Mouse (Mus musculus) lung, embryonic 14.5 days (tissue): ENCODE measurements around the gene Carns1. TPM values are rescaled to one million over a fixed set of nuclear protein-coding genes. Genes with fewer than 3 reads are reported as not detected.
A peak's percentile ranks its signal among the peaks of the same experiment; 100 is the strongest.

ENCODE experiments used
- ATAC-seq: fragments of 200-750 bp; cut with Nextera tagmentation; 2 replicates; pipeline ENCODE4 v1.8.0; 2017; ENCODE audit warnings: mild to moderate bottlenecking, moderate TSS enrichment, moderate library complexity; ENCODE audit not compliant: insufficient read depth
- DNase-seq: peaks from one replicate; pipeline ENCODE4 v3.0.0-alpha.2; 2015
- H3K27ac ChIP-seq: fragments of 300-500 bp; sonication (generic); 2 replicates; pipeline ENCODE4 v1.5.1; 2014; ENCODE audit warnings: low read depth, mild to moderate bottlenecking, moderate library complexity
- H3K27me3 ChIP-seq: fragments of 300-500 bp; sonication (generic); 2 replicates; pipeline ENCODE4 v1.6.1; 2014; ENCODE audit warnings: low read length, control low read depth; ENCODE audit not compliant: insufficient read depth
- H3K36me3 ChIP-seq: fragments of 300-500 bp; sonication (generic); 2 replicates; pipeline ENCODE4 v1.6.1; 2014; ENCODE audit warnings: control low read depth; ENCODE audit not compliant: insufficient read depth
- H3K4me1 ChIP-seq: fragments of 300-500 bp; sonication (generic); 2 replicates; pipeline ENCODE4 v1.6.1; 2014; ENCODE audit warnings: antibody characterized with exemption, control low read depth; ENCODE audit not compliant: insufficient read depth
- H3K4me2 ChIP-seq: fragments of 300-500 bp; sonication (generic); 2 replicates; pipeline ENCODE4 v1.6.1; 2014; ENCODE audit warnings: mild to moderate bottlenecking
- H3K4me3 ChIP-seq: fragments of 300-500 bp; sonication (generic); 2 replicates; pipeline ENCODE4 v1.5.1; 2014; ENCODE audit warnings: low read depth, low read length
- H3K9ac ChIP-seq: fragments of 300-500 bp; sonication (generic); 2 replicates; pipeline ENCODE4 v1.6.1; 2014
- H3K9me3 ChIP-seq: fragments of 300-500 bp; sonication (generic); 2 replicates; pipeline ENCODE4 v1.6.1; 2016; ENCODE audit warnings: low read depth, low read length, control low read depth
- CTCF ChIP-seq: IDR thresholded peaks from 2 replicates; pipeline ENCODE4 v1.5.1; 2016; ENCODE audit warnings: antibody characterized with exemption, low read depth
- WGBS: fragments of 180-500 bp; shearing (Covaris S2); extraction: QIAGEN DNeasy Blood & Tissue Kit; methylation state at CpG from one replicate; pipeline ENCODE4 v1.1.7; 2014; 5-methylcytosine and 5-hydroxymethylcytosine counted together
- polyA plus RNA-seq: library from polyadenylated mRNA; unstranded; fragments of >200 nt; fragmentation: Nextera tagmentation; extraction: Ambion mirVana; gene quantifications from 2 replicates; pipeline ENCODE4 v1.2.1, GENCODE M21; 2014

Carns1 gene
- polyA plus RNA-seq, 1 experiment from 2014 or later, result 2.5 TPM

- Histone ChIP-seq H3K36me3 (peaks cover 27% of the 10 kb centered on the region), H3K27ac (no peak overlapping the region), H3K9me3 (no peaks in the 10 kb centered on the region), H3K9ac (no peak overlapping the region), H3K4me2 (no peak overlapping the region), H3K4me3 (no peak overlapping the region), H3K27me3 (no peaks in the 10 kb centered on the region), H3K4me1 (peaks cover 5% of the 10 kb centered on the region)
- no peak for DNase-seq
- 85% methylated on average over 22 of the region's 22 CpGs for WGBS
- no peak for ATAC-seq
- TF ChIP-seq CTCF, result no peak
These were observed 24.5 kb downstream of the Carns1 start for GRCm38 (mm10) chr19:4150567-4151487.

DNA sequence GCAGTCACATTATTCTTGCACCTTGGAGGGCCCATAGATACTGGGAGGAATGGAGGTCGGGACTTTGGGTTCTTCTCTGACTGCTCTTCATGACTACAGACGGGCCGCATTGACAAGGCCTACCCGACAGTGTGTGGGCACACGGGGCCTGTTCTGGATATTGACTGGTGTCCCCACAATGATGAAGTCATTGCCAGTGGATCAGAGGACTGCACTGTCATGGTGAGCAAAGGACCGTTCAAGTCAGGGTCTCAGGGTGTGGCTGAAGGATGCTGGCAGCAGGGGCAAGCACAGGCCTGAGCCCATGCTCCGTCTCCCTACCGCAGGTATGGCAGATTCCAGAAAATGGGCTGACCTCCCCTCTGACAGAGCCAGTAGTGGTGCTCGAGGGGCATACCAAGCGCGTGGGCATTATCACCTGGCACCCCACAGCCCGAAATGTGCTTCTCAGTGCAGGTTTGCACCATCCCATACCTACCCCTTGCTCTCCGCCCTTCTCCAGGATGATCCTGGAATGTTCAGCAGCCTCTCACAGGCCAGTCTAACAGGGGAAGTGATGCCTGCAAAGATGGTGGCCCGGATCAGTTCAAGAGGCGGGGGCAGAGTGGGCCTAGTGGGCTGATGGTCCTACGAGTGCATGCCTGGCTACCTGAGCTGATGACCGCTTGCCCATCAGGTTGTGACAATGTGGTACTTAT lies 25.4 kb downstream of the Carns1 start:
- Histone ChIP-seq H3K4me2 (peak overlapping the region; percentile 87; the same call in 1 of the 2 replicates), H3K9ac (no peak overlapping the region), H3K9me3 (no peaks in the 10 kb centered on the region), H3K27ac (no peak overlapping the region), H3K4me3 (peak overlapping the region; percentile 89; the same call in 1 of the 2 replicates), H3K36me3 (peaks cover 27% of the 10 kb centered on the region), H3K4me1 (peaks cover 5% of the 10 kb centered on the region), H3K27me3 (no peaks in the 10 kb centered on the region)
- WGBS, result 90% methylated on average over 17 of the region's 17 CpGs
- no peak for TF ChIP-seq CTCF
- no peak for ATAC-seq
- DNase-seq, result no peak

- no peak for ATAC-seq
- H3K4me3 ChIP-seq, result peak overlapping the region; percentile 89
- H3K9me3 ChIP-seq, result no peaks in the 10 kb centered on the region
- H3K4me2 ChIP-seq, result peak overlapping the region; percentile 87
- H3K27ac ChIP-seq, result no peak overlapping the region
- 81% methylated on average over 11 of the region's 11 CpGs for WGBS
- H3K9ac ChIP-seq, result peak overlapping the region; percentile 85
- no peak for DNase-seq
- H3K27me3 ChIP-seq, result no peaks in the 10 kb centered on the region
- peaks cover 5% of the 10 kb centered on the region for H3K4me1 ChIP-seq
- peaks cover 27% of the 10 kb centered on the region for H3K36me3 ChIP-seq
- no peak for TF ChIP-seq CTCF
These were observed 26.0 kb downstream of the Carns1 start for GRCm38 (mm10) chr19:4149283-4149682.

DNA sequence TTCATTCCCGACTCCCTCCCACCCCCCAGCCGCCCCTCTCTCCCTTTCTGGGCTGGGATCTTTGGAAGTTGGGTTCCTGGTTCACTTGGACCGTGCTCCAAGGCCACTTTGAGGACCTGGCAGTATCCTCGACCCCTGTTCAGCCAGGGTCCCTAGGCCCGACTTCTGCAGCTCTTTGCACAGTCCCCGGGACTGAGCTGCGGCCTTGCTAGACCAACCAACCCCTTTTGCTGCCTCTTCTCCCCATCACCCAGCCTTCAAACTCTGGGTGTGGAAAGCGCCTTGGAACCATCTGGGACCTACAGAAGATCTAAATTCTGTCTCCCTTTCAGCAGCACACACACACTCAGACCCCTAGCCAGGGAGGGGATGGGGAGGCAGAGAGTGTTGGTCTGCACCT lies 26.5 kb downstream of the Carns1 start:
- DNase-seq (no peak), ATAC-seq (peak; percentile 57)
- 6% methylated on average over 8 of the region's 8 CpGs for WGBS

GRCm38 (mm10) chr19:4148491-4148806 lies 26.8 kb downstream of the Carns1 start, which contains the start of gene Coro1b:
Gene Coro1b, plus strand, starts transcription at chr19:4148619.
- no peak for TF ChIP-seq CTCF
- peak within 1 kb of the TSS; percentile 40; the same call in 1 of the 2 replicates for H3K27ac ChIP-seq
- WGBS, result 0% methylated on average over 33 of the region's 33 CpGs
- peaks cover 21% of the 10 kb centered on the region for H3K36me3 ChIP-seq
- H3K9me3 ChIP-seq, result no peaks in the 10 kb centered on the region
- peak within 1 kb of the TSS; percentile 89 for H3K4me3 ChIP-seq
- ATAC-seq, result peak; percentile 98
- peaks cover 5% of the 10 kb centered on the region for H3K4me1 ChIP-seq
- no peaks in the 10 kb centered on the region for H3K27me3 ChIP-seq
- H3K9ac ChIP-seq, result peak within 1 kb of the TSS; percentile 85
- DNase-seq, result peak; percentile 98
- H3K4me2 ChIP-seq, result peak within 1 kb of the TSS; percentile 87

More for the DNA sequence above, 26.5 kb downstream of the Carns1 start:
- H3K27me3 ChIP-seq, result no peaks in the 10 kb centered on the region
- peak overlapping the region; percentile 40; the same call in 1 of the 2 replicates for H3K27ac ChIP-seq
- peak overlapping the region; percentile 85 for H3K9ac ChIP-seq
- peak overlapping the region; percentile 89 for H3K4me3 ChIP-seq
- no peak for TF ChIP-seq CTCF
- peak overlapping the region; percentile 87 for H3K4me2 ChIP-seq
- H3K36me3 ChIP-seq, result peaks cover 25% of the 10 kb centered on the region
- H3K9me3 ChIP-seq, result no peaks in the 10 kb centered on the region
- H3K4me1 ChIP-seq, result peaks cover 5% of the 10 kb centered on the region

- H3K4me3 ChIP-seq, result peak overlapping the region; percentile 89
- DNase-seq (no peak), ATAC-seq (0 out of 2 replicates have a peak, but pooled peaks have one; percentile 2)
- H3K36me3 ChIP-seq, result peaks cover 18% of the 10 kb centered on the region
- H3K4me2 ChIP-seq, result peak overlapping the region; percentile 87
- WGBS, result 34% methylated on average over 9 of the region's 9 CpGs
- no peak for TF ChIP-seq CTCF
- no peaks in the 10 kb centered on the region for H3K9me3 ChIP-seq
- H3K27ac ChIP-seq, result peak overlapping the region; percentile 40; the same call in 1 of the 2 replicates
- peaks cover 5% of the 10 kb centered on the region for H3K4me1 ChIP-seq
- H3K27me3 ChIP-seq, result no peaks in the 10 kb centered on the region
- H3K9ac ChIP-seq, result peak overlapping the region; percentile 85
These were observed 27.3 kb downstream of the Carns1 start for GRCm38 (mm10) chr19:4147782-4148490.
